Mouse (Mus musculus) effector memory CD4-positive, alpha-beta T cell, adult 7 months (primary cell): Measurements from ENCODE around the gene Plekhn1. TPM values are rescaled to one million over a fixed set of nuclear protein-coding genes. Genes with fewer than 3 reads are reported as not detected.

Source experiments
- polyA plus RNA-seq: library from polyadenylated mRNA; unstranded; fragments of 100-300 nt; shearing (Covaris generic); gene quantifications from one replicate; pipeline ENCODE4 v1.2.1, GENCODE M21; 2017

The Plekhn1 gene
- 23.6 TPM for polyA plus RNA-seq

DNA sequence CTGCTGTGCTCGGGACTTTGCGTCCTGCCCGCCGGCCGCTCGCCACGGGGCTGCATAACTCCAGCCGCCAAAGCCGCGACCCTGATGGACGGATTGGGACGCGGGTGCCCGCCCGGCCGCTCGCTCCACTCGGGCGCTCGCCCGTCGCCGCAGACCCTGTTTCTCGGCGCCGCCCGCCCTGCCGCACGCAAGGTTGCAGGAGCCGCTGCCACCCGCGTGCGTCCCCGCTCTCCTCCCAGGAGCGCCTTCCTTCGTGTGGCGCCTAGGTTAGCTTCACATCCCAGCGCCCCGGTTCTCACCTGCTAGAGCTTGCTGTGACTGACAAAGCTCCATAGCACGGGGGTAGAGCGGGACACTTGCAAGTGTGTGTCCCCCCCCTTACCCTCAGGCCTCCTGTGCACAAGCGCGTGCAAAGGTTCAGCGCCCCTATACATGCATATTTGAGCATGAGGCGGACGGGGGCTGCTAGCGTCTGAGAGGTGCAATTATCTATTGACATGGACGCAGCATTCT lies at the start of gene Plekhn1:
Gene Plekhn1 (minus strand): TSS at position 157 of the 513 bp plus-strand sequence.

DNA sequence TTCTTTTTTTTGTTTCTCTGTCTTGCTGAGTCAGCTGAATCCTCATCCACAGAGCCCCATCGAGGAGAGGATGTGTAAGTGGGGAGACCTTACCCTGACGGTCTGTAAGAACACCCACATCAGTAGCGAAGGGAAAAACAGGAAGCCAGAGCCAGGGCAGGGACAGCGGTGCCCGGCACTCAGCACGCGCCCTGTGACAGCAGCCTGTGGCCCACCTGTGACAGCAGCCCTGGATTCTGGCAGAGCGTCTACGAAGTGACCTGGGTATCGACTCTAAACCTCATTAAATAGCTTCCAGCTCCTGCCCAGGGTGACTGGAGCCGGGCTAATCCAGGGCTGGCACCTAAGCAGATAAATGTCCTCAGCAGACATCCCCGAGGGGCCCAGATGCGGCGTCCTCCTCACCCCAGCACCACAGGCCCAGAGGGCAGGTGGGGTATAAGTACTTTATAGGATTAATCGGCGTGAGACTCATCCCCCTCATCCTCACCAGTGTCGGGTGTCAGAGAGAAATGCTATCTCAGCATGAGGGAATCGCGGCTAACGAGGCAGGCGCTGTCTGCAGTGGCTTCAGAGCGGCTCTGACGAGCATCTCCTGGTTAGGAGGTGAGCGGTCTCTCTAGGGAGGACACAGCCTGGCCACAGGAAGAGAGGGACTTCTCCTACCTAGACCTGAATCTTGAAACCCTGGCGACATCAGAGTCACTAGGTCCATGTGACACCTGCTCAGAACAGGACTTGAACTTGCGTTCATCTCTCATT lies 20.6 kb upstream of the Plekhn1 start, which contains the start of gene Samd11:
Gene Samd11 (minus strand): TSS at position 580 of the 762 bp plus-strand sequence.

DNA sequence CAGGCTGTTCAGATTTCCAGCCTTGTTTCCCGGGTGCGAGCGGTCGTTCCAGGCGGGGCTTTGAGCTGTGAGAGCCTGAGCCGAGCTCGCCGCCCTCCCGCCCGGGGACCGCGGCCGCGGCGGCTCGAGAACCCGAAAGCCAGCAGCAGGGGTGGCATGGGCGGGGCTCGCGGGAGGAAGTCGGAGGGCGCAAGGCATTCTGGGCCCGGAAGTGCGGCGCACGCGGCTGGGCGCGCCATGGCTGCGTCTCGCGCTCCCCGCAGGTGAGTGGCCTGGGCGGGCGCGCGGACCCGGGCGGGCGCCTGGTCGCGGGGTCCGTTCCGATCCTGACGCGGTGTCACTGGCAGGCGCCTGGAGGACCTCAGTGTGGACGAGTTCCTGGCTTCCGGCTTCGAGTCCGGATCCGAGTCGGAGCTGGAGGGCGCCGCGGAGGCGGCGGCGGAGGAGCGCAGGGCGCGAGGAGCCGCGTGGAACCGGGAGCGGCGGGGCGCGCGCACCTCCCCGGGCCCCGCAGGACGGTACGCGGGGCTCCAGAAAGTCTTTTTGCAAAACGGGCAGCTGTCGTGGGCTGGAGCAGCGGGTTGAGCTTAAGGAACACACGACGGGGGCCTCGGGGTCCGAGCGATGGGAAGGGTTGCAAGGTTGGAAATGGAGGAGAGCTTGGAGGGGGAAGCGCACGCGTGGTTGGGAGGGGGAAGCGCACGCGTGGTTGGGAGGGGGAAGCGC lies 1.3 kb upstream of the Plekhn1 start, which contains the start of gene Noc2l:
Gene Noc2l (plus strand): TSS at position 203 of the 726 bp plus-strand sequence.

DNA sequence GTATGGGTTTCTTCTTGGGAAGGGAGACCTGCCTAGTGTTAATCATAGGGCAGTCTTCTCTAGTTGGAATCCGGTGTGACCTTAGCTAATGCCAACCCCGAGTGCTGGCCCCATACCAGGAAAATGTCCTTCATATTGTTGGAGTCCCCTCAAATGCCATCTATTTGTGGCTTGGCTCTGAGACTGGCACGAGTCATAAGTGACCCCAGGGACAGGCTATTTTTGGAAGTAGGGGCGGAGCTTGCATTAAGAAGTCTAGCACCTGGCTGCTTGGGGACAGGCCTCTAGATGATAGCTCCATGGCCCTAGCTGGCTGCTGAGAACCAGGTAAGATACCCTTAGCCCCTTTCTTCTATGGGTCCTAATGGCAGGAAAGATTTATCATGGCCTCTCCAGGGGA lies 19.0 kb downstream of the Plekhn1 start, which contains the start of gene Perm1:
Gene Perm1 (plus strand): TSS at position 220 of the 400 bp plus-strand sequence.

DNA sequence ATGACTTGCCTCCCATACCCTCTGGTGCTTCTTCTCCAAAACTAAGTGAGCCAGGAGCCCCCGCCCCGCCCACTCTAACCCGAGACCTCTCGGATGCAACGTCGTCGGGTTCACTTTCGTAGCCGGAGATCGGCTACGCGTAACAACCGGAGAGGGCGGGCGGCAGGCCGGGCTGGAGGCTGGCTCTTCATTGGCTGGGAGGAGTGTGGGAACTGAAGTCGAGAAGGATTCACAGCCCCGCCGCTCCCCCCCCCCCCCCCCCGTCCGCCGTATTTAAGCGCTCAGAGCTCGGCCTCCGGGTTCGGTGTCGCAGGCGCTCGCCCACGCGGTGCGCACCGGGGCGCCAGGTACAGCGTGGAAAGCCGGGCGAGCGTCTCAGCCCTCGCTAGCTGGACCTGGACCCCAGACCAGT lies 31.6 kb downstream of the Plekhn1 start, which contains the start of gene AW011738:
Gene AW011738 (plus strand): TSS at position 304 of the 412 bp plus-strand sequence.

DNA sequence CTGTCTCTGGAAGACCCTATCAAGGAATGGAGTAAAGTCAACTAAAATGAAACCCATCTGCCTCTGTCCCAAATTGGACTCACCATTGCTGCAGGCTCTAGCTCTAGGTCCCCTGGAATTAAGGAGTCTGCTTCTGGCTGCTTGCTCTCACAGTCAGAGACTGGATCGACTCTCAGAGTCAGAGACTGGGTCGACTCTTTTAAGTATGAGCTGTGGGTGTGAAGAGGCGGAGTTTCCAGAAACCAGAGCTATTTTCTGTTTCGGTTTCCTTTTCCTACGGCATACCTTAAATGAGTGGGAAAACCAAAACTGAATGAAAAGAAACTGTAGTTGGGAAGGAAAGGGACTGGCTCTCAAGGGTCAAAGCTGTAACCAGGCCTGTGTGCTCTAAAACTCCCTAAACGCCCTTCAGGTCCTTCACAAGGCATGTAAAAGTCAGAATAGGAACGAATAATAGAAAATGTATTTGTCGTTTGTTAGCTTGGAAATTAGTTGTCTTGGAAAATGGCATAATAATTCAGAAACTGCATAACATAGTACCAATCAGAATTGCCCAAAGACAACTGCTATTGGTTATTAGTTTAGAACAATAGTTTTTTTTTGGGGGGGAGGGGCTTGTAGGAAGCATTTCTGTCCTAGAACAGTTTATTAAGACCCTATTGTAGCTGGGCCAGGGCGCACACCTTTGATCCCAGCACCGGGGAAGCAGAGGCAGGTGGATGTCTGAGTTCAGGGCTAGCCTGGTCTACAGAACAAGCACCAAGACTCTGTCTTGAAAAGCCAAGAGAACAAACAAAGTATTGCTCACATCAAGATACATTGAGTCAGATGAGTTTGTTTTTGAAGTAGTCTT lies 33.8 kb downstream of the Plekhn1 start, which contains the start of gene Isg15:
Gene Isg15 (minus strand): TSS at position 196 of the 853 bp plus-strand sequence.

DNA sequence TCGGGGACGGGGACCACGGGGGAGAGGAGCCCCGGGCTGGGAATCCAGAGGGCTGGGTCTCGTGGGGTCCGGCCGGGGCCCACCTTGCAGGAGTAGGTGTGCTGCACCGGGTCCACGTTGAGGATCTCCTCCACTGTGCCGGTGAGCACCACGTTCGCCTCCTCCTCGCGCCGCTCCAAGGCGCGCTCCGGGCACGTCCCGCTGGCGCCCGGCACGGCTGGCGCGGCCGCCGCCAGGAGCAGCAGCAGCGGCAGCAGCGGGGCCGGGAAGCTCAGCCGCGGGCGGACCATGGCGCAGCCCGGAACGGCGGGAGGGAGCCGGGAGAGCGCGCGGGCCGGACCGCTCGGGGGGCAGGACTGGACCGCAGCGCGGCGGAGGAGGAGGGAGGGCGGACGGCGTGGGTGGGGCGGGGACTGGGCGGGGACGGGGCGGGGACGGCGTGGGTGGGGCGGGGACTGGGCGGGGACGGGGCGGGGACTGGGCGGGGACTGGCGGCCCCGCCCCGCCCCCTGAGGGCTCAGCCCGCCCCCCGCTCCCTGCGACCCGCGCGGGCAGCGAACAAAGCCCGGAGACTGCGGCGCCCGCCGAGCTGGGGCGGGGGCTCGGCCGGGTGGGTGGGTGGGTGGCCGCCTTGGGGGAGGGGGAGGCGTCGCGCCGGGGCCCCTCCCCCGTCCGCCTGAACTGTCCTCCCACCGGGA lies 37.4 kb downstream of the Plekhn1 start, which contains the start of gene Agrn:
Gene Agrn (minus strand): TSS at position 358 of the 698 bp plus-strand sequence.

Other genes starting within 250 kb of the Plekhn1 start
- gene B3galt6, start 242.2 kb downstream of the Plekhn1 start, polyA plus RNA-seq = 6.7 TPM
- 494 TPM for gene Sdf4, start 242.0 kb downstream of the Plekhn1 start, polyA plus RNA-seq
- 649 TPM for gene Tnfrsf4, start 221.0 kb downstream of the Plekhn1 start, polyA plus RNA-seq
- 569 TPM for gene Tnfrsf18, start 208.7 kb downstream of the Plekhn1 start, polyA plus RNA-seq
- not detected for gene Ttll10, start 175.4 kb downstream of the Plekhn1 start, polyA plus RNA-seq
- 24.1 TPM for gene 9430015G10Rik, start 124.9 kb downstream of the Plekhn1 start, polyA plus RNA-seq
- gene Rnf223, start 104.3 kb downstream of the Plekhn1 start, polyA plus RNA-seq = not detected
- gene Agrn, start 37.4 kb downstream of the Plekhn1 start, polyA plus RNA-seq = 2.7 TPM
- 118 TPM for gene Isg15, start 34.0 kb downstream of the Plekhn1 start, polyA plus RNA-seq
- gene AW011738, start 31.6 kb downstream of the Plekhn1 start, polyA plus RNA-seq = 66.7 TPM
- 0.69 TPM for gene Perm1, start 19.0 kb downstream of the Plekhn1 start, polyA plus RNA-seq
- gene Noc2l, start 1.2 kb upstream of the Plekhn1 start, polyA plus RNA-seq = 163 TPM
- gene Samd11, start 20.8 kb upstream of the Plekhn1 start, polyA plus RNA-seq = 5.2 TPM
- not detected for gene Vmn2r-ps159, start 96.2 kb upstream of the Plekhn1 start, polyA plus RNA-seq